Mouse (Mus musculus): ENCODE results near the gene Mapkap1. TPM values are rescaled to one million over a fixed set of nuclear protein-coding genes. Genes with fewer than 3 reads are reported as not detected.

Mapkap1 gene
- total RNA-seq (2014; fragmentation: Nextera tagmentation) (52.4 and 60.9 TPM in 2 replicates), total RNA-seq (2017) (37.4 and 40.1 TPM in 2 replicates), polyA plus RNA-seq (2012) (90.0 and 93.0 TPM in 2 replicates)

DNA sequence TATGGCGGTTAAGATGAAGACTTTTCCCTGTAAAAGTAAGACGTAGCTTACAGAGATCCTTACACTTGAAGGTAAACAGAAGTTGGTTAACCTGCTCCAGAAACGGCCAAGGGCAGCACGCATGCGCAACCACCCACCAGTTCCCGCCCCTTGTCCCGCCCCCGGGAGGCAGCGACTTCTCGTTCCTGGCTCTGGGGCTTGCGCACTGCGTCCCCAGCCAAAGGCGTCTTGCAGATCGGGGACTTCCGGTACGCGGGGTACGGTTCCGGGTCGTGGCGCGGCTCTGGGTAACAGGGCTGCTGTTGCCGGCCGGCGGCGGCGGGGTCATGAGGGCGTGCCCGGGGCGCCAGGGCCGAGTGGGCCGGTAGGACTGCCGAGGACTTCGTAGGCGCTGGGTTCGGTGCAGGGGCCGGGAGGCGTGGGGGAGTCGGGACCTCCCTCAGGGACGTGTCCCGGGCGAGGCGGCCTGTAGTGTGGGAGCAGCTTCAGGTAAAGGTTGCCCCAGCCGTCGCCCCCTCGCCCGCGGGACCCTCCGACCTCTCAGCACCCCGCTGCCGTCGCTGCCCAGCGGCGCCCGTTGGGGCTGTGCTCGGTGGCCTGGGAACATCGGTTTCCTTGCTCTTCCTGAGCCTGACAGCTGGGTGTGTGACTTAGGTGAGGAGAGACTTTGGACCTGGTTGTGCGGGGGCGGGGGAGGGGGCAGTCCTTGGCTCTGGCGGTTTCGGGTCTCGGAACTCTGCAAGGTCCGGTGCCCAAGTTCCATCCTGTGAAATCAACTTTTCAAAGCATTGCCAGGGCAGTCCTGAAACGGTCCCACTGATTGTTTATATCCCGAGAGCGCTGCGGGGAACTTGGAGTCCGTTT is at the start of gene Mapkap1:
Gene Mapkap1, plus strand, starts transcription at position 171 of the 864 bp plus-strand sequence.
- ATAC-seq (ENCODE audit: extremely low read depth, insufficient number of reproducible peaks, low FRiP score, poor library complexity, severe bottlenecking) (peak; percentile 97), DNase-seq (ENCODE audit: low spot score) (peak; percentile 99)

DNA sequence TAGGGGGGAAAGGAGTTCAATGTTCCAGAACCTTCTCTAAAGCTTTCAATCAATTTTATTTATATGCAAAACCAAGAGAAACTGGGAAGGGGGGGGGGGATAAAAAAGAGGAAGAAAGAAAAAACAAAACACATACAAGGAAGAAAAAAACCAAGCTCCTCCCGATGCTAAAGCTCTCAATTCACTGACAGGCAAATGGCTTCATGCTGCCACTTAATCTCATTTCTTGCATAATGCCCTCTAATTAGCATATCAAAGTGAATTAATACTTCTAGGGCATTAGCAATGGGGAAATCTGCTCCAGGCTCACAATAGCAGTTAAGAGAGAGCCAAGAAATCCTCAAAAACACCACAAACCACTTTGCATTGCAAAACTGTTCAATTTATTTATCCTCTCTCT is 42.9 kb upstream of the Mapkap1 start:
- peaks cover 2% of the 10 kb centered on the region for H3K36me3 ChIP-seq (replicated peaks)
- H3K4me1 ChIP-seq (ENCODE audit: insufficient read depth, low read depth, low read length) = peaks cover 8% of the 10 kb centered on the region
- TF ChIP-seq POLR2AphosphoS5 (IDR thresholded peaks at IDR 0.05; ENCODE audit: insufficient replicate concordance, low read depth, low read length) = no peak
- no peak for TF ChIP-seq GATA2 (IDR thresholded peaks at IDR 0.05; ENCODE audit: borderline replicate concordance, low read depth, low read length)
- TF ChIP-seq TAL1 (conservative IDR thresholded peaks at IDR 0.05; ENCODE audit: low read depth, low read length) = no peak
- no peak for TF ChIP-seq GATA1 (IDR thresholded peaks at IDR 0.05; ENCODE audit: borderline replicate concordance, low read length)
- no peak for TF ChIP-seq CTCF (IDR thresholded peaks at IDR 0.05; ENCODE audit: low read depth, low read length)
- ATAC-seq (ENCODE audit: extremely low read depth, insufficient number of reproducible peaks, low FRiP score, poor library complexity, severe bottlenecking) (no peak), DNase-seq (ENCODE audit: low spot score) (no peak)
- H3K4me3 ChIP-seq (ENCODE audit: low read depth, low read length) = no peak overlapping the region
- H3K9me3 ChIP-seq (replicated peaks) = no peaks in the 10 kb centered on the region
- 0 out of 2 replicates have a peak, but pooled peaks cover 5% of the 10 kb centered on the region for H3K27me3 ChIP-seq (ENCODE audit: insufficient read depth, low read length)

More for the DNA sequence above, at the start of gene Mapkap1:
- Histone ChIP-seq H3K4me1 (ENCODE audit: insufficient read depth, low read depth, low read length) (peaks cover 23% of the 10 kb centered on the region), H3K27me3 (ENCODE audit: insufficient read depth, low read length) (no peaks in the 10 kb centered on the region), H3K4me3 (ENCODE audit: low read depth, low read length) (peak within 1 kb of the TSS; percentile 100), H3K36me3 (replicated peaks) (peaks cover 20% of the 10 kb centered on the region), H3K9me3 (replicated peaks) (no peaks in the 10 kb centered on the region)
- TF ChIP-seq CTCF (IDR thresholded peaks at IDR 0.05; ENCODE audit: low read depth, low read length) (no peak), GATA1 (IDR thresholded peaks at IDR 0.05; ENCODE audit: borderline replicate concordance, low read length) (no peak), GATA2 (IDR thresholded peaks at IDR 0.05; ENCODE audit: borderline replicate concordance, low read depth, low read length) (no peak), POLR2AphosphoS5 (IDR thresholded peaks at IDR 0.05; ENCODE audit: insufficient replicate concordance, low read depth, low read length) (no peak), TAL1 (conservative IDR thresholded peaks at IDR 0.05; ENCODE audit: low read depth, low read length) (no peak)

DNA sequence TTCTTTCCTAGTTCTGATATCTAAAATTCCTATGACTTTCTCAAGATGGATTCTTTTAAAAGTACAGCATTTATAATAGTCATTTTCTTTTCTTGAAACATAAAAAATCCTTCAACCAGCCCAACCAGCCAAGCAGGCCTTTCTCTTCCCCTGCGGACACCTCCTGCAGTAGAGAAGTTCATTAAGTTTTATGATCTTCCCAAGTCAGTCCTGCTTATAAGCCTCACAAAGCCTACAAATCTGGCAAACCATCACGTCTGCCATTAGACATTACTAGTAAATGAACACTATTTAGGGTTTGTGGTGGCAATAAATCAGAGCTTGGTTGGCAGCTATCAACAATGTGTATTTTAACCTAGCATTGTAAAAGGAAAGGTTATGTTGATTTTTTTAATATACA is 39.5 kb upstream of the Mapkap1 start:
- TF ChIP-seq CTCF (IDR thresholded peaks at IDR 0.05; ENCODE audit: low read depth, low read length) (no peak), GATA1 (IDR thresholded peaks at IDR 0.05; ENCODE audit: borderline replicate concordance, low read length) (no peak), TAL1 (conservative IDR thresholded peaks at IDR 0.05; ENCODE audit: low read depth, low read length) (no peak)

DNA sequence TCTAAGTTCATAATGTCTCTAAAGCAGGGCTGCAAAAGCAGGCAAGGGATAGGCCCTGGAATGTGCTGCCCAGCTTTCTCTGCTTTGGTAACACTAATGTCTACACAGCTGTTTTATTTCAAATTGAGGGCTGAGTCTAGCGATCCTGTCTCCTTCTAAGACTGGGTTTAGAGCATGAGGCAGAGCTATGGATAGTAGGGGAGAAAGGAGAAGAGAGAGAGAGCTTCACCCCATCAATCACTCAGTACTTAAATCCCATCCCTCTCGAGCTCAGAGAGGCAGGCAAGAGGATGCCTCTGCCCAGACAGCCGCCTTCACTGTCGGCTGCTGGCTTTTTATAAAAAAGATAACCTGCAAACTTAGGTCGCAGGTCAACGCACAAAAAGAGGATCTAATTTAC is 38.2 kb upstream of the Mapkap1 start:
- TF ChIP-seq POLR2AphosphoS5 (IDR thresholded peaks at IDR 0.05; ENCODE audit: insufficient replicate concordance, low read depth, low read length) = no peak
- Histone ChIP-seq H3K27me3 (ENCODE audit: insufficient read depth, low read length) (peaks cover 27% of the 10 kb centered on the region), H3K4me1 (ENCODE audit: insufficient read depth, low read depth, low read length) (peaks cover 23% of the 10 kb centered on the region), H3K36me3 (replicated peaks) (peaks cover 2% of the 10 kb centered on the region), H3K9me3 (replicated peaks) (no peaks in the 10 kb centered on the region), H3K4me3 (ENCODE audit: low read depth, low read length) (no peak overlapping the region)
- ATAC-seq (ENCODE audit: extremely low read depth, insufficient number of reproducible peaks, low FRiP score, poor library complexity, severe bottlenecking) (no peak), DNase-seq (ENCODE audit: low spot score) (no peak)

More for the DNA sequence above, 39.5 kb upstream of the Mapkap1 start:
- H3K4me3 ChIP-seq (ENCODE audit: low read depth, low read length) = no peak overlapping the region
- H3K27me3 ChIP-seq (ENCODE audit: insufficient read depth, low read length) = peaks cover 21% of the 10 kb centered on the region
- no peaks in the 10 kb centered on the region for H3K9me3 ChIP-seq (replicated peaks)
- peaks cover 2% of the 10 kb centered on the region for H3K36me3 ChIP-seq (replicated peaks)
- DNase-seq (ENCODE audit: low spot score) (no peak), ATAC-seq (ENCODE audit: extremely low read depth, insufficient number of reproducible peaks, low FRiP score, poor library complexity, severe bottlenecking) (no peak)
- H3K4me1 ChIP-seq (ENCODE audit: insufficient read depth, low read depth, low read length) = peaks cover 16% of the 10 kb centered on the region

DNA sequence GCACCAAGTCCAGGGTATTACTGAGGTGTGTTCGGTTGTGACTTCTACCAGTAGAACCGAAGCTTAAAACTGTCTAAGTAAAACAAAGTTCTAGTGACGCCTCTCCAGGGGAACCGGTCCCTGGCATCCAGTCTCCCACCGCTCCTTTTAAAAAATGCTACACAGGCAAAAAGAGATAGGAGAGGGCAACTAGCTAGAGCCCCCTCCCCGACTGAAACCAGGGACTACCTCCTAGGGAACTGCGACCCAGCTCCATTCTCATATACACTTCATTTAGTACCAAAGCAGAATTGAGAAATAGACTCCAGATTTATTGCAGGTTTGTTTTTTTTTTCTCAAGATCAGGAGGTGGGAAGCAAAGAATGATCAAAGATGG is 36.2 kb upstream of the Mapkap1 start:
- Histone ChIP-seq H3K9me3 (replicated peaks) (no peaks in the 10 kb centered on the region), H3K4me1 (ENCODE audit: insufficient read depth, low read depth, low read length) (peaks cover 24% of the 10 kb centered on the region), H3K4me3 (ENCODE audit: low read depth, low read length) (no peak overlapping the region; the same call in 1 of the 2 replicates), H3K27me3 (ENCODE audit: insufficient read depth, low read length) (peaks cover 36% of the 10 kb centered on the region), H3K36me3 (replicated peaks) (peaks cover 2% of the 10 kb centered on the region)
- ATAC-seq (ENCODE audit: extremely low read depth, insufficient number of reproducible peaks, low FRiP score, poor library complexity, severe bottlenecking) (no peak), DNase-seq (ENCODE audit: low spot score) (no peak)
- TF ChIP-seq CTCF (IDR thresholded peaks at IDR 0.05; ENCODE audit: low read depth, low read length) (no peak), GATA1 (IDR thresholded peaks at IDR 0.05; ENCODE audit: borderline replicate concordance, low read length) (no peak), TAL1 (conservative IDR thresholded peaks at IDR 0.05; ENCODE audit: low read depth, low read length) (no peak), POLR2AphosphoS5 (IDR thresholded peaks at IDR 0.05; ENCODE audit: insufficient replicate concordance, low read depth, low read length) (no peak), GATA2 (IDR thresholded peaks at IDR 0.05; ENCODE audit: borderline replicate concordance, low read depth, low read length) (no peak)

DNA sequence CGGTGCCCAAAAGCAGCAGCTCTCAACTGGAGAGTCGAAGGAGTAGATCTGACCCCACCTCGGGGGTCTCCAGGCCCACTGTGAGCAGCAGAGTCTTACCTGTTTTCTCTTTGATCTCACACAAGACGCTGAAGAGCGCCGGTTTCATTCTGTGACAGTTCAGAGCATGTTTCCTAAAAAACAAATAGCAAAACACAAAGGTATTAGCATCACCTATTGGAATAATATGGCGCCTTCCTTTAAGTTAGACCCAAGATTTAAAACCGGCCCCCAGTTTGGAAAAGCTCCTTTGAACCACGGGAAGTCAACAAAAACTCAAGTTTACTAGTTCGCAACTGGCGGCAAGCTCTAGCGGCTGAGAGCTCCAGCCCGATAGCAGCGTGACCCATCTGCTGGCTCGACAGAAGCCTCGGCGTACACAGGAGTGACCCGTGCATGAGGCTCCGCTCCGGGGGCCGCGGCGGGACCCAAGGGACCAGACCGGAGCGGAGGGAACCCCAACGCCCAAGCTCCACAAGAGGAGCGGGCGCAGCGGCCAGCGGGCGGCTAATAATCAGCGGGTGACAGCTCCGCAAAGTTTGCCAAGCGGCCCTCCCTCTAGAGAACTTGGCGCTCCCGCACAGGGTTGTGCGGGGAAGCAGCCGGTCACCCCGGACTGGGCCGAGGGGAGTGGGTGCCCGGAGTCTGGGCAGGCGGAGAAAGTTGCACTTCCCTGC is 35.7 kb upstream of the Mapkap1 start:
- peaks cover 24% of the 10 kb centered on the region for H3K4me1 ChIP-seq (ENCODE audit: insufficient read depth, low read depth, low read length)
- ATAC-seq (ENCODE audit: extremely low read depth, insufficient number of reproducible peaks, low FRiP score, poor library complexity, severe bottlenecking) (no peak), DNase-seq (ENCODE audit: low spot score) (no peak)
- no peaks in the 10 kb centered on the region for H3K9me3 ChIP-seq (replicated peaks)
- TF ChIP-seq GATA1 (IDR thresholded peaks at IDR 0.05; ENCODE audit: borderline replicate concordance, low read length) (no peak), GATA2 (IDR thresholded peaks at IDR 0.05; ENCODE audit: borderline replicate concordance, low read depth, low read length) (no peak), CTCF (IDR thresholded peaks at IDR 0.05; ENCODE audit: low read depth, low read length) (no peak), POLR2AphosphoS5 (IDR thresholded peaks at IDR 0.05; ENCODE audit: insufficient replicate concordance, low read depth, low read length) (no peak), TAL1 (conservative IDR thresholded peaks at IDR 0.05; ENCODE audit: low read depth, low read length) (no peak)
- H3K36me3 ChIP-seq (replicated peaks) = peaks cover 2% of the 10 kb centered on the region
- peaks cover 37% of the 10 kb centered on the region for H3K27me3 ChIP-seq (ENCODE audit: insufficient read depth, low read length)
- peak overlapping the region; percentile 80 for H3K4me3 ChIP-seq (ENCODE audit: low read depth, low read length)

Measured in G1E (cell line).